Mouse (Mus musculus) heart, adult 11 months (tissue): ENCODE data around the gene Tmem129.

Source experiments
- DNase-seq: peaks from one replicate; pipeline ENCODE4 v3.0.0; 2022

The Tmem129 gene

DNA sequence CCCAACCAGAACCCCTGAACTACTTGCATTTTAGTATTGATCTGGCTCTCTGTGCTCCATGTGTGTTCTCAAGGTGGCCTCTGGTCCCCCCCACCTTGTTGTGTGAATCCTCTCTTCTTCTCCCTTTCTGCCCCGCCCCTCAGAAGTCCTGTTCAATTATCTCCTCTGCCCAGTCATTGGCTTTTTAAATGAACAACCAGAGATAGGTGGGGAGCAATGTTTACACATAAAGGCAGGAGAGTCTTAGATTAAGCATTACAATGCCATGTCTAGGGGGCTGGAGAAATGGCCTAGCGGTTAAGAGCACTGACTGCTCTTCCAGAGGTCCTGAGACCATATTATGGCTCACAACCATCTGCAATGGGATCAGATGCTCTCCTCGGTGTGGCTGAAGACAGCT is 22.9 kb downstream of the Tmem129 start:
- no peak for DNase-seq

GRCm38 (mm10) chr5:33632526-33632925 is 25.7 kb downstream of the Tmem129 start:
- DNase-seq, result peak; percentile 93

GRCm38 (mm10) chr5:33630615-33631014 is 27.6 kb downstream of the Tmem129 start:
- peak; percentile 95 for DNase-seq

DNA sequence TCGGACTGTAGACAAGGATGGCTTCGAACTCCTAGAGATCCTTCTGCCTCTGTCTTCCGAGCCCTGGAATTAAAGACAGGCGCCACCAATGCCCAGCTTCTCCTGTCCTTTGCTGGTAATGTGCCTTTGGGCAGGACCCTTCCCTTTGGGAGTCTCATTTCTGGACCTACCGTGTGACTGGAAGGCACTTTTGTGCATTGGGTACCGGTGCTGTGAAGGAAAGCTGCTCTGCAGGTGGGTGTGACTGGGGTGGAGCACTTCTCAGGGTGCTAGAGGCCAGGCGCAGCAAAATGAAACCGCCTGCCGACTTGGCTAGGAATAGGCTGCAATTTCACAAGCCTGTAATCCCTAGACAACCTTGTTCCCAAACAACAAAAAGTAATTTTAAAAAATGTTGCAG is 28.2 kb downstream of the Tmem129 start:
- peak; percentile 97 for DNase-seq

DNA sequence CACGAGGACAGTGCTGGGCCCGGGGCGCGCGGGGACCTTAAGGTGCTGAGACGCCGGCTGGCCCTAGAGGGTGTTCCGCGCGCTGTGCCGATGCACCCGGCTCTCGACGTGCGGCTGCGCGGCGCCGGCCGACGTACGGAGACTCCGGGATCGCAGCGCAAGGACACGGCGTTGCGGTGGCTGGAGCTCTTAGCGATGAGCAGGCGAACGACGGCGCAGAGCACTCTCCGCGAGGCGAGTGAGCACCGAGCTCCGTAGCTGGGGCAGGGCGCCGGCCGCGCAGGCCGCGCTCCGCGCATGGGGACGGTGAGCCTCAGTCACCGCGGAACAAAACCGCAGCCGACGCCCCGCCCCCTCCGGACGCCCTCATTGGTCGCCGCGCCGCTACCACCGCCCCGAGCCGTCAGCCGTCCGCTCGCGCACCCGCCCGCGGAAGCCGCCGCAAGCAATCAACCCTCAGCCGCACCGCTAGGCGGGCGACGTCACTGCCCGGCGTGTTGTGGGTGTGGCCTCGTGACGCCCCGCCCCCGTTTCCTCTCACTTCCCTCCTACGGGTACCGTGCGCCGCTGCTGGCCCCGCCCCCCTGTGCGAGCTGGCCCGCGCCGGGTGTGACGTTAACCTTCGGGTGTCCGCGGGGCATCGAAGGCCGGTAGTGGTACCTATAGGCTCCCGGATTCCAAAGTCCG is 28.8 kb downstream of the Tmem129 start, which contains the start of the genes Fam53a and Gm9903:
Gene Fam53a, minus strand, starts transcription at position 335 of the 687 bp plus-strand sequence.
Gene Gm9903, plus strand, starts transcription at position 625 of the 687 bp plus-strand sequence.
- peak; percentile 100 for DNase-seq

GRCm38 (mm10) chr5:33628820-33629300 is 29.4 kb downstream of the Tmem129 start:
- DNase-seq, result no peak

- DNase-seq, result peak; percentile 93
These were observed 30.2 kb downstream of the Tmem129 start for GRCm38 (mm10) chr5:33627968-33628367.

DNA sequence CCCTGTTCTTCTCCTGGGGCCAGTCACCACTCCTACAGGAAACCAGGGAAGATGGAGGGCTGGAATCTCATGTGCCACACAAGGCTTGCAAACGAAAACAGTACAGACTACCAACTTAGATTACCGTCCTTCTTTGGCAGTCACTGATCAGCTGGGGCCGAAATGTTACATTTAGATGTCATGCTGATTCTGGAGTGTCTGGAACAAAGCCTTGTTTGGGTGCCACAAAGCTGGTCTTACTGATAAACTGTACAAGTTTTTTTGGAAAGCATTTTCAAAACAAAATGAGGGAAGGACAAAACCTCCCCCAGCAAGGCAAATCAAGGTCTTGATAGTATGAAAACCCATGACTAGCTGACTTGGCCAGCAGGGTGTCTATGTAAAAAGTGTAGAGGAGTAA is 34.5 kb downstream of the Tmem129 start:
- no peak for DNase-seq

DNA sequence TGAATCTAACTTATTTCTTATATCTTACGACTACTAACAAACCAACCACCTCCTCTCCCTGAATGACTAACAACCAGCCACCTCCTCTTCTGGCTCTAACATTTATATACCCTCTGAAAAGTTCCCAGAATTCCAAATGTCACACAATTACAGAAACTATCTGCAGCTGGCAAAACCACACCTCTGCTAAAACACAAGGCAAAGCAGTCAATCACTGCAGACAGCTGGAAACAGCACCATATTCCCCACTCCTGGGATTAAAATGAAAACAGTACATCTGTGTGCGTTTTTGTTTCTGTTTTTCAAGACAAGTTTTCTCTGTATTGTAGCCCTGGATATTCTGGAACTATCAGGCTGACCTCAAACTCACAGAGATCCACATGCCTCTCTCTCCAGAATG is 35.5 kb downstream of the Tmem129 start:
- DNase-seq, result no peak

GRCm38 (mm10) chr5:33614391-33614790 is 43.8 kb downstream of the Tmem129 start:
- no peak for DNase-seq

- DNase-seq, result no peak
These were observed 46.4 kb downstream of the Tmem129 start for GRCm38 (mm10) chr5:33611795-33612194.

DNA sequence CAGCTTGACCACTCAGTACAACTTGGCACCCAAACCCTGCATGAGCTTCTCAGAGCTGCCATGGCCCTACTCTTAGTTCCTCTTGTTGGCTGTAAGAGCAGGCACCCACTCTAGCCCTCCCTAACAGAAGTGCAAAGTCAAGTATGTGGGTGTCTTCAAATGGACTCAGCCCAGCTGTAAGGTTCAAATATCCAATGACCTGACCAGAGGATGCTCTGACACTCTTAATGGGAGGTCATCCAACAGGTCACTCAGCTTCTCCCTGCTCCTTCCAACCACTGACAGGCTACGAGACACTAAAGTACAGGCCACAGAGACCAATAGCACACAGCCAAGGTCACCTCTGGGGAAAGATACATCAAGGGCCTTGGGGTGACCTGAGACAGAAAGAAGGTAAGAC is 49.0 kb downstream of the Tmem129 start:
- no peak for DNase-seq

DNA sequence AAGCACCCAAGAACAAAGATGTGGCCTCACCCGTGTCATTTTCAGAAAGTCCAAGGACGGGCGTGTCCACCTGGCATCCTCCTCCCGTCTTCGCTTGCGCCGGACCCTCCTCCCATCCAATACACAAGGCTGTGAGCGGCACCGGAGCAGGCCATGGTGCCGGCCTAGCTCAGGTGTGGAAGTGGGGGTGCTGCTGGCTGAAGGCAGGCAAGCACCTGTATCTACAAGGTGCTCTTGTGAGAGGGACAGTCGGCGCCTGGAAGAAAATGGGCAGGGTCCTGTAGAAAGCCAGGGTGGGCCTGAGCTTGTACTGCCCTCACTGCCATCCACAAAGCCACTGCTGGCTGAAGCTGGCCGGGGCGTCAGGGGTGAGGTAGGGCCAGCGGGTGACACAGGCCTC is 50.8 kb downstream of the Tmem129 start:
- DNase-seq, result peak; percentile 90

DNA sequence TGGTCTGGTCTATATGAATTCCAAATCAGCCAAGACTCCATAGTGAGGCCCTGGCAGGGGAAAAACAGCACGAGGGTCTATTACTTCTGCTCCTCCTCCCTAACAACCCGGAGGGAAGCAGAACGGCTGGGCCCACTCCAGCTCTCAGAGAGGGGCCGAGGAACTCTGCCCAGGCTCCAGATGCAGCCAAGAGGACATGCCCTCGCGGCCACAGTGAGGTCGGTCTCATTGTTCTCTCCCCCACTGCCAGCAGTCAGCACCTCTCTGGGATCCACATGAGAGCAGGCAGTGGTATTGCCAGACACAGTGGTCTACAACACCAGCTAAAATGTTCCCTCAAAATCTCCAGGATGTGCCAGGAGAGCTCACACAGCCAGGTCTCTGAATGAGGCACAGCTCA is 51.6 kb downstream of the Tmem129 start:
- peak; percentile 92 for DNase-seq

DNA sequence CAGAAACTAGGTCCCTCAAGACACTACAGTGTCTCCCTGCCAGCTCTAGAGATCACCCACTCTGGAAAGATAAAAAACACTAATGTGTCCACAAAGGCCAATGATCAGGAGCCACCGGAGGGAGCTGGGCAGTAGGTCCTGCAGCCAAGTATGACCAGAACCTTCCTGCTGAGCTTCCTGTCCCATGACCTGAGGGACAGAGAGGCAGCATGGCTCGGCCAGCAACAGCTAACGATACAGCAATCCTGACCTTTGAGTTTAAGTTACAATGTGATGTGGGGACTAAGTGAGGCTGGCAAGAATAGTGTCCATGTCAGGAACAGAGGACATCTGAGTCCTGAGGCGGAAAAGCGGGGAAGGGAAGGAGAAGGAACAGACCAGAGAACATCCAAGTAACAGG is 52.9 kb downstream of the Tmem129 start:
- DNase-seq, result no peak
